Mouse (Mus musculus): Measurements from ENCODE around the gene Rgs2.

Rgs2 gene

DNA sequence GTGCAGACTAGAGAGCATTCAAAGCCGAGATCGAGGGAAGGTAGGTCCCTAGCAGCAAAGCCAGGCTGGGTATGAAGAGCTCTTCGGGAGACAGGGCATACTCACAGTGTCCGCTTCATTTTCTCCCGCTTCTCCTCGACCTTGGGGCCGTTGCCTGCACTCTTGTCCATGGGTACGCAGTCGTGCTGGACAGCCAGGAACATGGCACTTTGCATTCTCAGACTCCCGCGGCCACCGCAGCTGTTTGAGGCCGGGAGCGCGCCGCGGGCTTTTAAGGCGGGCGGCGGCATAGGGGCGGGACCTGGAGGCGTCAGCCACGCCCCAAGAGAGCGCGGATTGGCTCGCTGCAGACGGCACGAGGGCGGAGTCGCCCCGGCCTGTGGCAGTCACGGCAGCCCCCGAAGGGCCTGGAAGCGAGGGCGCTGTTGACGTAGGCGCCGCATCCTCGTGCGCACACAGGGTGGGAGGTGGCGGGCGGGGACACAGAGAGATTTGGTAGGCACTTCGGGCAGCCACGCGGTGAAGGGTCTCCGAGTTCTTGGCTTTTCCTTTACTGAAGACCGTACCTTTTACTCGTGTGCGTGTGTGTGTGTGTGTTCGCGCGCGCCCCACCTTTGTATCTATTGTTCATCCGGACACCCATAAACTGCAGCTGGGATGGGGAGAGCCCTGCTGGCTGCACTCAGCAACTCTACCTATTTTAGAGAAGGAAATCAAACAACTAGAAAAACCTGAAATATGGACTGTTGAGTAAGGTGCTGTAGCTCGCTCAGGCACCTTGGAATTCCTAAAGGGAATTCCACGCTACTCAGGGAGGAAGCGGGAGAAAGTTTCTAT lies at the start of gene Rgs2:
Gene Rgs2, minus strand, starts transcription at position 258 of the 837 bp plus-strand sequence.
- DNase-seq, result peak; percentile 95

GRCm38 (mm10) chr1:144053401-144053800 lies 49.4 kb upstream of the Rgs2 start:
- DNase-seq, result no peak

- peak; percentile 13 to 56 for DNase-seq
These were observed 37.9 kb upstream of the Rgs2 start for GRCm38 (mm10) chr1:144041826-144042225.

DNA sequence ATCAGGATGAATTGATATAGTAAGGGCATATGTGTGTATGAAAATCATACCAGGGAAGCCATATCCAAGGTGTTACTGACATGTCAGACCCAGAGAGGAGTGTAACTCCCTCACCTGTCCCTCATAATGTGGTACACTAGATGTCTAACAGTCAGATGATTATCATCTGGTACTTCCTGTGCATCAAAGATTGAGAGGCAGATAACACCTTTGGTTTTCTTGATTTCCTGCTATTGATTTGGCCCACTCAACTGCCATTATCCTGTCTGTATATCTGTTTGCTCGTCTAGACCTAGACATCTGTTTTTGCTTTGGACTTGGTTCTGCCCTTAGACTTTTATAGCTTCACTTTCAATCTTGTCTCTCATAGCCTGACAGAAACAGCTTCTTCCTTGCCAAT lies 29.5 kb upstream of the Rgs2 start:
- DNase-seq, result no peak

DNA sequence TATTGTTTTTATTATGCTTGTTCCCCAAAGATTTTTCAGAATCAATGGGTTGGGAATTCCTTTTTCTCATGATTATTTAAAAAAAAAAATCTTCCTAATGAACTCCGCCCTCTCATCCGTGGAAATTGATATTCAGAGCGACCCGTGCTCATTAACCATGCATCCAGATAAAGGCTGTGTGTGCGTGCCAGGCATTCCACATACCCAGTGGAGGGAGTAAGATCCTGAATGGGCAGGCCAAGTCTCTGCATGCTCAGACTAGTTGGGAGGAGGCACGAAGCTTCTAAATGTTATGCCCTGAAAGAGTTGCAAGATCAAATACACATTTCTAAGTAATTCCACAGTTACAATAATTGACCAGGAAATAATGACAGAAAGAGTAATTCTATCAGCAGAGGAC lies 26.5 kb upstream of the Rgs2 start:
- no peak for DNase-seq

DNA sequence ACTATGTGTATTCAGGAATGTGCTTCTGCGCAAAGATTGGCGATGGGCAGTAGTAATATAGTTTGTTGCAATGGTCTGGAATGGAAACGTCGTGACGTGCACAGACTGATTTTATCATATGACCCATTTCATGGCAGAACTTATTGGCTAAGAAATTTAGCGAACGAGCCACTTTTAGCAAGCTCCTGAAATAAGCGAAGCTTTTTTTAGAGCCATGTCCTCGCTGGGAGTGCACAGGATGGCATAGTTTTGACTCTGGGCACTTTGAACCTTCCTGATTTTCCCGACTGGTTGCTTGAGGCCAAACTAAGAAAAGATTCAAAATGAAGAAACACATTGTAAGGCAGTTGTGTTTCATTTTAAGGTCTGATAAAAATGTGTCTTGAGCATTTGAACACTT lies 25.7 kb upstream of the Rgs2 start:
- DNase-seq, result no peak

DNA sequence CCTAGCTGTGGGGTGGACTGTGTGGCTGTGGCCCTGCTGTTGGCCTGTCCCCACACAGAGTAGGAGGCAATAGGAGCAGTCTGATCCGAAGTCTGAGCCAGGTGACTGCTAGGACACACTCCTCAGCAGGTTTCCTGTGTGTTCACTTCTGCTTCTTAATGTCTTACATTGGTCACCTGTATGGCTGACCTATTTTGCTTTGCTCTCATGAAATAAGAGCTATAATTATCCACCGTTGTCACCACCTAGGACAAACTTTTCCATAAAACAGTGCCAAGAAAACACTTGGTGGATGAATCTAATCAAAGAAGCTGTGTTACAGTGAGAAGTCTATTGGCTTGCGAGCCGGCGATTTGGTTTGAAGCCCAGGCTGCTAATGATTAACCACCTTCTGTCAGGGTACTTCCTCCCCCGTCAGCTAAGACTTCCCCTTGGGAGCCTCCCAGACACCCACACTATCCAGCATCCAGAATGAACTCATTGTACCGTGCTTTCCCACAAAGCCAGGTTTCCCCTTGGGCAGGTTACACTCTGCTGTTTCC lies 14.5 kb upstream of the Rgs2 start:
- DNase-seq, result no peak

DNA sequence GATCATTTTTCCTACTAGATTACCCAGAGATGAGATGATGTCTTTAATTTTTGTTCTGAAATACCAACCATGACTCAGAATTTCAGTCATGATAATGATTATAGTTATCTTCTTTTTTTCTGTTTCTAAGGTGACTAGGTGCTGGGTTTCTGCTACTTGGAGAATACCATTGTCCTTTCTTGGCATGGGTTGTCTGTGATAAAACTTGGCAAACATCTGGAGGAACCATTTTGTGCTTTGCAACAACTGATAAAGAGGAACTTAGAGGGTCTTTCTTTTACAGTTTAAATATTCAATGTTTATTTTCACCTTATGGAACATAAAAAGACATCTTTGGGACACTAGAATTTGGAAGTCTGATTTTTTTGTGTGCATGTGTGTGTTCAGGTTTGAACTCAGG lies 10.0 kb upstream of the Rgs2 start:
- no peak for DNase-seq

DNA sequence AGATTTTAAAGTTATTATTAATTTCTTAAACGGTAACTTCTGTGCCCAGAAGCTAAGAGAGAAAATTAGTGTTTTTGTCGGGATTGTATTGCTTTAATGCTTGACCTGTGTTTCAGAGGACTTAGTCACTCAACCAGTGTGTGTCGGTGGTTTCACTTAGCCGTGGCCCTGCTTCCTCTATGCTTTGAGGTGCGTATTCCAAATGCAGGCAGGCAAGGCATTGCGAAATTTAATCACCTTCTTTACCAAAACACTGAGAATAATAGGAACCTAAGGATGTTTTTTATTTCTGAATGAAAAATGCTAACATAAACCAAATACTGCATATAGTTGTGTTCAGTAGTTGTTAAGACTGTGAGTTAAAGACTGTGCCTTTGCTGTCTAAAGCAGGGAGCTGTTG lies 3.4 kb upstream of the Rgs2 start:
- DNase-seq, result no peak

- DNase-seq, result peak; percentile 28 to 56
These were observed 2.6 kb upstream of the Rgs2 start for GRCm38 (mm10) chr1:144006542-144006941.

DNA sequence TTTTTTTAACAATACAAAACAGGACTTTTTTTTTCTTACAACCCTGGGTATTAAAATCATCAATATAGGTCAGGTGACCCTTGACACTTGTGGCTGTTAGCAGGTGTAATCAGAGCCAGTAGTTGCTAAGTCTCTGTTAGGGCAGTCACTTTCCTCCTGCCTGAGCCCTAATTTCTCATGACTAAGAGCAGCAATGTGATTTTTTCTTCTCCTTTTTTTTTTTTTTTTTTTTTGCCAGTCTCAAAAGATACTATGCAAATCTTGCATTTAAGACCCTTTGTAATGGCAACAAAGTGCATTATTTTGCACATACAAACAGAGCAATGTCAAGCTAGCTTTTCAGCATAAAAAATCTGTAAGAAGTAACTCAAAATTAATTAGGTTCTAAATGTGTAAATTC lies 1.7 kb upstream of the Rgs2 start:
- DNase-seq, result no peak

DNA sequence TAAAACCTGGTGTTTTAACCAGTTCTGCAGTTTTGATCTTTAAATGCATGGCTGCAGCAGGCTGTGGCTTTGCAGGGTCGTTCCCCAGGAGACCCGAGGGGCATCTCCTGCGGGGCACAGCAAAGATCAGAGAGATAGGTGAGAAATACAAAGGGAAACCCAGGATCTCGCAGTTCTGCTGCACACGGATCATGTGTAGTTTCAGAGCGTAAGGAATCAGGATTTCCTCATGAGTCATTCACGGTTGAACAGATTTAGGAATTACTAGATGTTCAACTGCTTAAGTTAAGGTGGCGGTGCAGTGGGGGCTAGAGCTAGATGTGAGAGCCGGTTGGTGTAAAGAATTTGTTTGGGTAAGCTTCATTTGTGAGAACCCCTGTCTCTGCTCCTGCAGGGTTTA lies 780 bp upstream of the Rgs2 start:
- peak; percentile 9 to 26 for DNase-seq

GRCm38 (mm10) chr1:144003416-144003815 lies 545 bp downstream of the Rgs2 start:
- peak in 1 of 2 experiments; percentile 6 for DNase-seq

GRCm38 (mm10) chr1:144002715-144003066 lies 1.3 kb downstream of the Rgs2 start:
- DNase-seq, result no peak

DNA sequence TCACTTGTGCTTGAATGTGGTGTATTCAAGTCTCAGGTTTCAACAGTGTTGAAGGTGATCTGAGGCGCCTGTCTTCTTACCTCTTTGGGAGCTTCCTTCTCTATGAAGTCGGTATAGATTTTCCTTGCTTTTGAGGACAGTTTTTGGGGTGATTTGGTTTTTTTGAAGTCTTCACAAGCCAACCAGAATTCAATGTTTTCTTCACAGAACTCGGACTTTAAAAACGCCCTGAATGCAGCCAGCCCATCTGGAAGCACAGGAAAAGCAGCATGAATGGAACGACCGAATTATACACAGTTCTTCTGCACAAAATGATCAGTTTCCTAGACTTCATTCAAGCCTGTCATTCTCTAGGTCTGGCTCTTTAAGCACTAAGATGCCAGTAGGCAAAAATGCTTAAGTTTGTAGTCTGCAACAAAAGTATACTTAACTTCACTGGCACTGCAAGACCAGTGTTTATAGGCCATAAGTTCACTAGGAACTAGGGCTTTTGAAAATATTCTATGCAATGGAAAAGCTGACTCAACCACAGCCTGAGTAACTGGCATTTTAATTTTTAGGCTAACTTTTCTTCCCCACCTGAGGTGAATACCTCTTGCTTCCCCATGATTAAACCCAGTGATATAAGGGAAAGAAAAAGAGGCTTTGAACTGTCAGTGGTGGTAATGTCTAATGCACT lies 1.8 kb downstream of the Rgs2 start:
- DNase-seq, result no peak

DNA sequence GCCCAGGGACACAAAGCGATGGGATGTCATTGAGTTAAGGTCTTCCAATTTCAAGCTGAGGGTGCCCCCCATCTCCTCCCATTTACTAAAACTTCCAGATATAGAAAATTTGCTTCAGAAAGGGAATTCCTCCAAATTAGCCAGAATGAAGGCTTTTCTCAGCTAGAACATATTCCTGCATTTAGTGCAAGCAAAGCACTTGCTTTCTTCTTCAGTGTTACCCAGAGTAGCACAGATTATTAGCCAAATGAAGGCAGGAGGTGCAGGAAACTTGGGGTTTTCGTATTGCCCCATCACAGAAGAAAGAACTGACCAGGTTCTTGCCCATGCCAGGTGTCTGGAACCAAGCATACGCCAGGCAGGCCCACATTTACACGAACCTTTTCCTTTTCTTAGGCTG lies 3.7 kb downstream of the Rgs2 start:
- no peak for DNase-seq

- no peak for DNase-seq
These were observed 4.5 kb downstream of the Rgs2 start for GRCm38 (mm10) chr1:143999371-143999920.

DNA sequence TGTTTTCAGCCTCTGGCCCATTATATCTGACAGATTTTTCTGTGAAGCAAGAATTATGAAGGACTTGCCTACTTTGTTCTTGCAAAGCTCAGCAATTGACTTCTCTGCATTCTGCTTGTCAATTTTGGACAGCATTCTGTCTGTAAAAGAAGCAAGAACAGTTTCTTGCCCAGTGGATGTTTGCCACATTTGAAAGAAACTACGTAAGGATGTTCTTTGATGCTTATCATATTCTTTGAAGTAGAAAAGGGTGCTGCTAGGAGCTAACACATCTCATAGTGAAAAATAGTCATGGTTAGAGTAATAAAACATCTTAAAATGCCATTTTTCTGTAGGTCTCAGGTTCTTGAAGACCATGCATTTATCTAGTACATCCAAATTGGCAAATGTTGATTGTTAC lies 10.9 kb downstream of the Rgs2 start:
- no peak for DNase-seq

- no peak for DNase-seq
These were observed 11.4 kb downstream of the Rgs2 start for GRCm38 (mm10) chr1:143992528-143992927.

DNA sequence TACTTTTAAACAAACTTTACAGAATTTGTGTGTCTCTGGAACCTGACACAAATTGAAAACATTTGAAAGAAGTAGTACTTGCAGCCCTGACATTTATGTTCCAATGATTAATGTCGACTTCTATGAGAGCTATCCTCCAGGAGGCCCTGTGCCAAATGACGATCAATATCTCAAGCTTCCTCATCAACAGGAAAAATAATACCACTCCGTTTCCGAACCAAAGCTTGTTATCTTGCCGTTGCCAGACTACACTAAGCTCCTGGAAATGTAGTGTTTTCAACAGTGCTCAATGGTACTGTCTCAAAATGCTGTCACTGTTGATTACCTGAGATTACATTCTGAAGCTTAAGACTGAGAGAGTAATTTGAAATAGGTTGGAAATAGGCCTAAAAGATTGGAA lies 13.7 kb downstream of the Rgs2 start:
- DNase-seq, result no peak

DNA sequence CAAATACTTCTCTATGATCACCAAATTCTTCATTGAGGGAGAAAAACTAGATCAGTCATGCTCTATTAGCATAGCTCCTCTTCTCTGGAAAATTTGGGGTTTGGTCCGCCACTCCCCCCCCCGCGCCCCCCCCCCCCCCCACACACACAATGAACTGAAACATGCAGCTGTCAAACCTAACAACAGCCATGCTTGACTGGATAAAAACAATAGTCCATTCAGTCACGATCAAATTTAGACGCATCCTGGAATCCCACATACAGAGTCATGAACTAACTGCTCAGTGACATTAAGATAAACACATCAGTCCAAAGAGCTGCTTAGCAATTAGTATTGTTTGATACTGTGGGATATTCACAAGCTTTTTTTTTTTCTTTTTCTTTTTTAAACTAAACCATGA lies 14.2 kb downstream of the Rgs2 start:
- DNase-seq, result no peak

DNA sequence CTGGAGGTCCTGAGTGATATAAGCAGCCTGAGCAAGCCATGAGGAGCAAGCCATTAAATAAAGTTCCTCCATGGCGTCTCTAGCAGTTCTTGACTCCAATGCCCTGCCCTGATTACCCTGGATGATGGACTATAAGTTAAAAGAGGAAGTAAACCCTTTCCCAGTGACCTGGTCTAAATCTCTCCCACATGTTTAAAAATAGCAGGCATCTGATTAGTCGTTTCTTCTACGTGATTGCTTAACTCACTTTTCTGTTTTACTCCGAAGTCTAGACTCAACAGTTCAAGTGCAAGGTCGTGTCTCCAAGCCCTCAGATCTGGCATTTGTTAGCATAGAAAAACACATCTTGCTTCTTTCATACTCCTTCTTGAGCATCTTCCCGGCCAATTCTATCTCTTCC lies 15.2 kb downstream of the Rgs2 start:
- DNase-seq, result no peak

GRCm38 (mm10) chr1:143984988-143985625 lies 18.9 kb downstream of the Rgs2 start:
- DNase-seq, result no peak

Data from thymus, adult 18-20 months (tissue).